Mouse (Mus musculus) spleen, postnatal 36 days (tissue): ENCODE data around the gene Kif14.

ENCODE experiments used
- DNase-seq, 2 experiments: peaks; one replicate each; pipeline ENCODE4 v3.0.0; 2022; ENCODE audit warnings: low spot score in 2 of 2, mixed read lengths in 1 of 2

The Kif14 gene

GRCm38 (mm10) chr1:136466143-136466811, at the start of gene Kif14:
Gene Kif14, plus strand, starts transcription at chr1:136466343.
- DNase-seq = peak; percentile 97

GRCm38 (mm10) chr1:136418393-136418792, 47.8 kb upstream of the Kif14 start:
- DNase-seq = no peak

GRCm38 (mm10) chr1:136427166-136427969, 38.8 kb upstream of the Kif14 start:
- peak in 1 of 2 experiments; percentile 40 for DNase-seq

GRCm38 (mm10) chr1:136428981-136429380, 37.2 kb upstream of the Kif14 start:
- no peak for DNase-seq

- DNase-seq = peak in 1 of 2 experiments; percentile 22
These were observed 35.9 kb upstream of the Kif14 start for GRCm38 (mm10) chr1:136430126-136430818.

- no peak for DNase-seq
These were observed 25.4 kb upstream of the Kif14 start for GRCm38 (mm10) chr1:136440741-136441140.

- no peak for DNase-seq
These were observed 23.3 kb upstream of the Kif14 start for GRCm38 (mm10) chr1:136442809-136443208.

GRCm38 (mm10) chr1:136444555-136445255, 21.4 kb upstream of the Kif14 start:
- DNase-seq = peak; percentile 23 to 51

- no peak for DNase-seq
These were observed 19.2 kb upstream of the Kif14 start for GRCm38 (mm10) chr1:136446933-136447332.

- DNase-seq = no peak
These were observed 18.8 kb upstream of the Kif14 start for GRCm38 (mm10) chr1:136447338-136447737.

GRCm38 (mm10) chr1:136449541-136449940, 16.6 kb upstream of the Kif14 start:
- no peak for DNase-seq

- no peak for DNase-seq
These were observed 15.9 kb upstream of the Kif14 start for GRCm38 (mm10) chr1:136450206-136450605.

- DNase-seq = no peak
These were observed 13.7 kb upstream of the Kif14 start for GRCm38 (mm10) chr1:136452421-136452820.

GRCm38 (mm10) chr1:136455756-136456585, 10.2 kb upstream of the Kif14 start:
- DNase-seq = no peak

- DNase-seq = no peak
These were observed 9.4 kb upstream of the Kif14 start for GRCm38 (mm10) chr1:136456741-136457140.

GRCm38 (mm10) chr1:136457403-136457802, 8.7 kb upstream of the Kif14 start:
- no peak for DNase-seq

GRCm38 (mm10) chr1:136458691-136459245, 7.4 kb upstream of the Kif14 start:
- peak; percentile 9 to 39 for DNase-seq

GRCm38 (mm10) chr1:136462443-136462842, 3.7 kb upstream of the Kif14 start:
- no peak for DNase-seq

- DNase-seq = no peak
These were observed 975 bp upstream of the Kif14 start for GRCm38 (mm10) chr1:136465168-136465567.

GRCm38 (mm10) chr1:136469408-136469807, 3.3 kb downstream of the Kif14 start:
- DNase-seq = no peak

- no peak for DNase-seq
These were observed 4.3 kb downstream of the Kif14 start for GRCm38 (mm10) chr1:136470471-136470870.
